Mouse (Mus musculus) liver (tissue): Measurements from ENCODE around the gene Gm21650.
"Not testable (repeated sequence)": the region's sequence is repeated elsewhere in the genome, so short reads cannot be mapped to it uniquely, and the experiment has no call there.

Source experiments
- DNase-seq: peaks from one replicate; pipeline ENCODE4 v3.0.0-alpha.2; 2020; ENCODE audit warnings: mixed read lengths

Gm21650 gene

GRCm38 (mm10) chrY:77692508-77692907 is at the start of gene Gm21650:
Gene Gm21650 (plus strand): TSS chrY:77692808.
- not testable (repeated sequence) for DNase-seq
